ENCODE assay signal across 7 mouse cellular contexts in the genomic region with DNA sequence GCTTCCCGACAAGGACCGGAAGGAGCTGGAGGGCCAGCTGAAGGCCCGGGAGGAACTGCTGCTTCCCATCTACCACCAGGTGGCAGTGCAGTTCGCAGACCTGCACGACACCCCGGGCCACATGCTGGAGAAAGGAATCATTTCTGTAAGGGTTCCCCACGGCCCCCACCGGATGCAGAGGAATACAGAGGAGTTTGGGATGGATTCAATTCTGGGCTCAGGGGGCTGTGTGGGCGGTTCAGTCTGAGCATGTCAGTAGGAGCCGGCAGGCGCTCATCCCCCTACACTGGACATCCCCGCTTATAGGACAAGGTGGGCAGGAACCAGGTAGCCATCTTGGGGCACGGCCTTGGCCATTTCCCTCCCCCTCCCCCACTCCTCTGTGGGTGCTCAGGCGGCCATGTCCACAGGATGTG. TPM values are rescaled to one million over a fixed set of nuclear protein-coding genes. Genes with fewer than 3 reads are reported as not detected.
DNase-seq lines count a peak whose midpoint lies in the region; ATAC-seq and TF ChIP-seq lines count a peak whose summit lies in the region.

No protein-coding gene starts in this region.

- peak; percentile 72; the same call in 1 of the 2 replicates for TF ChIP-seq CTCF in spleen, adult 2 months (IDR thresholded peaks at IDR 0.05; ENCODE audit: extremely low read depth, insufficient read depth, insufficient read length, insufficient replicate concordance)

- H3K27ac ChIP-seq in intestine, embryonic 15.5 days = no peak overlapping the region
- no peak overlapping the region for H3K27ac ChIP-seq in midbrain, embryonic 13.5 days
- no peak overlapping the region for H3K27ac ChIP-seq in spleen, adult 2 months (ENCODE audit: insufficient read depth, low read length)

- intact Hi-C loops in left cerebral cortex, postnatal 36 days (cut with DNase I) = loop anchor here (1.0 kb wide), 1 partner anchor 61 kb away; no protein-coding TSS in a partner anchor

- no peaks in the 10 kb centered on the region for H3K9me3 ChIP-seq in intestine, embryonic 15.5 days
- H3K9me3 ChIP-seq in midbrain, embryonic 13.5 days = no peaks in the 10 kb centered on the region

- no peak overlapping the region for H3K4me3 ChIP-seq in intestine, embryonic 15.5 days (replicated peaks)
- no peak overlapping the region; the same call in 1 of the 2 replicates for H3K4me3 ChIP-seq in midbrain, embryonic 13.5 days (replicated peaks)
- H3K4me3 ChIP-seq in spleen, adult 2 months (ENCODE audit: extremely low read depth, insufficient read depth, insufficient read length) = no peak overlapping the region

- H3K36me3 ChIP-seq in intestine, embryonic 15.5 days = no peaks in the 10 kb centered on the region
- H3K36me3 ChIP-seq in midbrain, embryonic 13.5 days = no peaks in the 10 kb centered on the region
- no peaks in the 10 kb centered on the region for H3K36me3 ChIP-seq in spleen, adult 2 months (ENCODE audit: control insufficient read depth, insufficient read depth, low read length)

- H3K9ac ChIP-seq in intestine, embryonic 15.5 days = no peak overlapping the region
- 0 out of 2 replicates have a peak overlapping the region, but pooled peaks have one; percentile 19 for H3K9ac ChIP-seq in midbrain, embryonic 13.5 days (replicated peaks)

- peak; percentile 75 for DNase-seq in adipocyte (ENCODE audit: low spot score)
- peak; percentile 75 to 86 for DNase-seq in cerebellum, postnatal 4 days (ENCODE audit: low spot score in 2 of 2)
- DNase-seq in gastrocnemius, postnatal 10 days = peak; percentile 79
- peak; percentile 58 to 61 for DNase-seq in left cerebral cortex, postnatal 36 days (ENCODE audit: low spot score in 2 of 2)
- peak; percentile 9 to 38 for DNase-seq in spleen, adult 2 months (ENCODE audit: low read depth in 1 of 2, low spot score in 2 of 2)

- no peak for TF ChIP-seq POLR2A in spleen, adult 2 months (IDR thresholded peaks at IDR 0.05; ENCODE audit: low read depth, low read length)

- ATAC-seq in intestine, embryonic 15.5 days = peak; percentile 66
- ATAC-seq in midbrain, embryonic 13.5 days = peak; percentile 84

- H3K27me3 ChIP-seq in intestine, embryonic 15.5 days (replicated peaks) = no peaks in the 10 kb centered on the region
- peaks cover 42% of the 10 kb centered on the region for H3K27me3 ChIP-seq in midbrain, embryonic 13.5 days
- H3K27me3 ChIP-seq in spleen, adult 2 months (ENCODE audit: control insufficient read depth, insufficient read depth, low read length) = no peaks in the 10 kb centered on the region

- peak overlapping the region; percentile 39 for H3K4me2 ChIP-seq in intestine, embryonic 15.5 days (replicated peaks)
- H3K4me2 ChIP-seq in midbrain, embryonic 13.5 days (replicated peaks) = peak overlapping the region; percentile 34

- H3K4me1 ChIP-seq in intestine, embryonic 15.5 days (replicated peaks) = 0 out of 2 replicates have a peak, but pooled peaks cover 2% of the 10 kb centered on the region
- peaks cover 9% of the 10 kb centered on the region for H3K4me1 ChIP-seq in midbrain, embryonic 13.5 days (replicated peaks)
- H3K4me1 ChIP-seq in spleen, adult 2 months (ENCODE audit: control insufficient read depth, insufficient read depth, insufficient read length) = no peaks in the 10 kb centered on the region

- 19% methylated on average over 14 of the region's 14 CpGs for WGBS in intestine, embryonic 15.5 days
- WGBS in midbrain, embryonic 13.5 days = 13% methylated on average over 14 of the region's 14 CpGs
- 20% methylated on average over 14 of the region's 14 CpGs for WGBS in spleen, adult 2 months

RNA-seq across cellular contexts. Expression of gene Foxn4, which starts 25.4 kb away (rescaled TPM):
- total RNA-seq in gastrocnemius, postnatal 10 days (2021) = not detected
- not detected in 2 replicates for polyA plus RNA-seq in intestine, embryonic 15.5 days (2015; fragmentation: Nextera tagmentation; extraction: Ambion mirVana)
- total RNA-seq in left cerebral cortex, postnatal 36 days (2021) = not detected
- polyA plus RNA-seq in midbrain, embryonic 13.5 days (2015; fragmentation: Nextera tagmentation; extraction: Ambion mirVana) = 3.6 and 4.0 TPM in 2 replicates
- not detected in 2 replicates for polyA plus RNA-seq in spleen, adult 2 months (2012; rRNA removed)

RNA-seq across cellular contexts. Expression of gene Myo1h, which starts 40.8 kb away (rescaled TPM):
- under 1 TPM; 0.43 to 0.78 TPM for total RNA-seq in gastrocnemius, postnatal 10 days (2021)
- 3.4 and 3.9 TPM in 2 replicates for polyA plus RNA-seq in intestine, embryonic 15.5 days (2015; fragmentation: Nextera tagmentation; extraction: Ambion mirVana)
- total RNA-seq in left cerebral cortex, postnatal 36 days (2021) = 1 to 10 TPM; 1.7 to 2.5 TPM
- polyA plus RNA-seq in midbrain, embryonic 13.5 days (2015; fragmentation: Nextera tagmentation; extraction: Ambion mirVana) = 0.58 and 0.93 TPM in 2 replicates
- 1.2 and 1.7 TPM in 2 replicates for polyA plus RNA-seq in spleen, adult 2 months (2012; rRNA removed)

Comparison
In these comparisons a context has a peak if more than half of its experiments do, and no peak if none do; other contexts are left out.
1. DNase-seq: peak in every context shown above with its lines; median percentile 80 in cerebellum, postnatal 4 days; 79 in gastrocnemius, postnatal 10 days; 75 in adipocyte; 60 in left cerebral cortex, postnatal 36 days; 24 in spleen, adult 2 months.